Mouse (Mus musculus): Measurements from ENCODE around the gene Vps8. TPM values are rescaled to one million over a fixed set of nuclear protein-coding genes. Genes with fewer than 3 reads are reported as not detected.

The Vps8 gene
- total RNA-seq (2015) (11.1 and 20.9 TPM in 2 replicates), total RNA-seq (2017) (13.1 and 15.9 TPM in 2 replicates)

- peak; percentile 96 for ATAC-seq (ENCODE audit: poor library complexity, severe bottlenecking)
These were observed at the start of gene Vps8 for GRCm38 (mm10) chr16:21422645-21423545. Vps8 (plus strand) TSS chr16:21423118.

DNA sequence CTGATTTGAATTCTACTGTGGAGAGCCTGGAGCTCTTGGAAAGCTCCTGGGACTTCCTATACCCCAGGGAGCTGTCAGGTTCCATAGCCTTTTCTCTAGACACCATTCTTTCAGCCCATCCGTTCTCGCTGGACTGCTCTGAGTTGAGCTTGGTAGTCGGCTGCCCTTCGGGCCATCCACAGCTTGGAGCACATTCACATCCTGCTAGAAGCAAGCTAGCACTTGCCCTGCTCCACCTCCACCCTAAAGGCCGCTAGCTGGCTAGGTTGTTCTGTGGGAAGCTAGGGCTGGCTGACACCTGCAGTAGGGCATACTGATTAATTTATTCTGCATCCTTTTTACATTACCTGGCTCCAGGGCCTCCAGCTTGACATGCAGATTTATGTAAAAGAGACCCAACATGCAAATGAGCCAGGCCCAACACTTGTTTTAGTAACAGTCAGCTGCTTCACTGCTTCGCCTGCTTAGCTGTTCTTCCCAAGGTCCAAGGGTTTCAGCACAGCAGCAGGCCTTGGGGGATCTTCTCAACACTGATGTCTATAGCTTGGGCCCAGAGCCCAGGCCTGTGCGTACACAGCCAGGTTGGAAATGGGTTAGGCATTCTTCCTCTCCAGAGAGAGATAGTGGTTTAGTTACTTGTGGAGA lies 49.5 kb upstream of the Vps8 start:
- no peak for ATAC-seq (ENCODE audit: poor library complexity, severe bottlenecking)

DNA sequence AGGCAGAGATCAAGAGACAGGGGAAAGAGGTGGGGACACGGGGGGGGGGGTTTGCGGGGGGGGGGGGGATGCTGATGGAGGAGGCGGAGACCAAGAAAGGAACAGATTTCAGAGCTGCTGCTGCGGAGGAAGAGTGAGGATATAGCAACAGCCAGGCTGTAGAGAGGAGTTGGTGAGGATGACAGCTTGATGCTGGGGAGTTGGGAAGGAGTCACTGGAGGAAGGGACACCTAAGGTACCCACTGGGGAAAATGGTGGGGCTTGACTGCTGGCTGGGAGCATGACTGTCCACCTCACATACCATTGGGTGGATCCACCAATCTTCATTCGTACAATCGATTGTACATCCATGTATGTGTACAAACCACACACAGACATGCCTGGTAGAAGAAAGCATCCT lies 48.9 kb upstream of the Vps8 start:
- ATAC-seq (ENCODE audit: poor library complexity, severe bottlenecking), result no peak

DNA sequence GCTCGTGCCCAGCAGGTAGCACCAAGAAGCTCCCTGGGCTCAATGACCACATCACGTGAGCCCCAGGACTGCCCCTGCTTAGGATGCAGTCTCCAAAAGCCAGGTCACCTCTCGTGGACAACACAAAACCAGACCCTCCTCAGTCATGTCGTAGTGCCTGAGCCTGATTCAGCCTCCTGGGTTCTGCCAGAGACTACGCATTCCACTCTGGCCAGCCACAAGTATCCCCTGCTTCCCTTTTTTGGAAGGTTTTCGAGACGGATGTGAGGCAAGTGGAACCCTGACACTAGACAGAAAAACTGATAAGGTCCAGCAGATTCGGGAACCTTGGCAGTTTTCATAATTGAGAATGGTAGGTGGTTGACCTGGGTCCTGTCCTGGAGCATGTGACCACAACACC lies 47.8 kb upstream of the Vps8 start:
- peak; percentile 67 for ATAC-seq (ENCODE audit: poor library complexity, severe bottlenecking)

GRCm38 (mm10) chr16:21376316-21376715 lies 46.6 kb upstream of the Vps8 start:
- ATAC-seq (ENCODE audit: poor library complexity, severe bottlenecking), result no peak

DNA sequence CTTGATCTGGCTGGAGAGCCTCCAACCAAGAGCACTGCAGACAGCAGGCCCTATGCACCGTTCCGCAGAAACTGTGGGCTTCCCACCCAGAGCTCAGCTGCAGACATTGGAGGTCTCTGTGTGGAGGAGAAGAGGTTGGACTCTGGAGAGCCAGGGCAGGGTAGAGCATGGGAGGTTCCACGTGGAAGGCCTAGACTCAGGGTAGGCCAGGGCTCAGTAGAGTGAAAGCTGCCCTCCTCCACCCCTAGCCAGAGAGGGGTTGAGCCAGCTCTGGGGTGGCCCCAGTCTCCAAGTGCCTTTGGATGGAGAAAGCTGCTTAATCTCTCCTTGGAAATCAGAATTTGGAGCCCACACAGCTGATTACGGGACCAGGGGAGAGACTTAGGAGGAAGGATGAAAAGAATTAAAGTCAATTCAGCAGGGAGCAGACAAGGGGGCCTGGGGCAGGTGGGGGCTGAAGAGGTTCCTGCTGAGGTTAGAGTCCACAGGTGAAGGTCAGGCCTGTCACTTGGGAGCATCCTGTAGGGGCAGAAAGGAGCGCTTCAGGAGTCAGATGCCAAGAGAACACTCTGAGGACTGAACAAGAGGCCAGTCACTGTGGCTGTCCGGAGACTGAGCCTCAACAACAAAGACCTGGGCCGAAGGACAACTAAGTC lies 45.8 kb upstream of the Vps8 start:
- no peak for ATAC-seq (ENCODE audit: poor library complexity, severe bottlenecking)

GRCm38 (mm10) chr16:21377605-21377968 lies 45.3 kb upstream of the Vps8 start:
- no peak for ATAC-seq (ENCODE audit: poor library complexity, severe bottlenecking)

DNA sequence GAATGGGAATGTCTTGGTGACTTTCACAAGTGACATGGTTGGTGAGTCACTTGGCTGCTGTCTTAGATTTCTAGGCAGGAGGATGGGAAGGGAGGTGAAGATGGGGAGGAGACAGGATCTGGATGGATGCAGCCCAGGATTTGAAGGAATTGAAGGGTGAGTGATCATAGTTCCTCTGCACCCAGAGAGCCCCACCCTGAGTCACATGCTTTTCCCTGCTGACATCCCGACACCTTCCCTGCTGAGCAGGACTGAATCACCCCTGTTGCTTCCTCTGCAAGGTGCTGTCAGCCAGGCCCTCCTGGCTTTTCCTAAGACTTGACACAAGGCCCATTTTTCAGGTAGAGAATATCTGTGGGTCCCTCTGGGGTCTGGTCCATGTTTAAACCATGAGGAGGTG lies 41.4 kb upstream of the Vps8 start:
- ATAC-seq (ENCODE audit: poor library complexity, severe bottlenecking), result no peak

- ATAC-seq (ENCODE audit: poor library complexity, severe bottlenecking), result peak; percentile 97
These were observed 40.6 kb upstream of the Vps8 start for GRCm38 (mm10) chr16:21382152-21382911.

DNA sequence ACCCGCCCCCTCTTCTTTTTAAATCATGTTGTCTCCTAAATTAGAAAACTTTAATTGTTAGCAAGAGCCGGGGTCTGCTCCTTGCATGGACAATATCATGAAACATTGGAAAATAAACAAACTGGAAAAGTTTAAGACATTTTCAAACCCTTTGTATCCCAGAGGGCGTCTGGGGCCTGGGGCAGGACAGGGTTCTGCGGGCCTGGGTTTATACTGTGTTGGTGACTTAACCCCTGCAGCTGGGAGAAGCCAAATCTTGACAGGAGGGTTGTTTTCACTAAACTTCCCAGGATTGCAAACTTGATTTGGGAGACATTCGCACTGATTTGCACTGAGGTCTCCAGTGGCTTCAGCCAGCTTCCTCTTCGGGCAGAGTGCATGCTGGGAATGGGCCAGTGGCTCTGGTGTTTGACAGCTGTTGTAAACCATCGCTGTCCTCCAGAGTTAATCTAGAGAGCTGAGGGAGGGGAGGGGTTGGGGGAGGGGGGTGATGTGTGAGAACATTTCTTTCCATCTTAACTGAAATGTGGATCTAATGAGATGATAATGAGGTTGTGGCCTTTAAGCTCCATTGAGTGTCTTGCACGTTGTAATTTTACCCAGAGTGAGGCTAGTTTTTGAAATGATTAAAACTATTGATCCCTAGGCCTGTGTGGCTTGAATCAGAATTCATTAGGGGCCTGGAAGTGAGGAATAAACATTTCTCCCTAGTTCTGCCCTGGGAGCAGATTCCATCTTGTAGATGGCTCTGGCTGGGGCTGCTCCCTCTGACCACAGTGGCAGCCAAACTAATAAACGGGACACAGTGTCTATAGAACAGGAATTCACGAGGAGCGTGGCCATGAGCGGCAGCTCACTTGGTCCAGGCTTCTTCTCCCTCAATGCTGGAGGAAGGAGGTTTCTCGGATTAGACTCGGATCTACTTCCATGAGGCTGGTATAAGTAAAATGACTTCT lies 36.7 kb upstream of the Vps8 start:
- ATAC-seq (ENCODE audit: poor library complexity, severe bottlenecking), result no peak

- ATAC-seq (ENCODE audit: poor library complexity, severe bottlenecking), result no peak
These were observed 33.6 kb upstream of the Vps8 start for GRCm38 (mm10) chr16:21389316-21389715.

GRCm38 (mm10) chr16:21390744-21391143 lies 32.2 kb upstream of the Vps8 start:
- ATAC-seq (ENCODE audit: poor library complexity, severe bottlenecking), result no peak

- no peak for ATAC-seq (ENCODE audit: poor library complexity, severe bottlenecking)
These were observed 30.8 kb upstream of the Vps8 start for GRCm38 (mm10) chr16:21392099-21392498.

- peak; percentile 80 for ATAC-seq (ENCODE audit: poor library complexity, severe bottlenecking)
These were observed 30.3 kb upstream of the Vps8 start for GRCm38 (mm10) chr16:21392517-21393112.

DNA sequence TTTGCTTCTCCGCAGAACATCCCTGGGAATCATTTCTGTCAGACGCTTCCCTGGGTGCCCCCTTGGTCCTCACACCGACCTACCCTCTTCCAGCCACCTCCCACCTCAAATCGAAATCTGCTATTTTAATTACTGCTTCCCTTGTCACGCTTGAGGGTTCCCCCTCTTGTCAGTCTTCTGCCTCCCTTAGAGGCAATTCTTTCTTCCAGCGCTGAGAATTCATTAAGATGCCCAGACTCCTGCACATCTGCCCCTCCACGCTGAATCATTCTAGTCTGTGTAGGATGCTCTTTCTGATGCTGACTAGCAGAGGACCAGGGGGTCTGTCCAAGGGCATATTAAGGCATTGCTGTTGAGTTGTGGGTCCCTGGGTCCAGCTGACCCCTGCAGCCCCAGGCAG lies 27.4 kb upstream of the Vps8 start:
- ATAC-seq (ENCODE audit: poor library complexity, severe bottlenecking), result no peak

- no peak for ATAC-seq (ENCODE audit: poor library complexity, severe bottlenecking)
These were observed 25.2 kb upstream of the Vps8 start for GRCm38 (mm10) chr16:21397681-21398080.

- no peak for ATAC-seq (ENCODE audit: poor library complexity, severe bottlenecking)
These were observed 24.4 kb upstream of the Vps8 start for GRCm38 (mm10) chr16:21398345-21399051.

DNA sequence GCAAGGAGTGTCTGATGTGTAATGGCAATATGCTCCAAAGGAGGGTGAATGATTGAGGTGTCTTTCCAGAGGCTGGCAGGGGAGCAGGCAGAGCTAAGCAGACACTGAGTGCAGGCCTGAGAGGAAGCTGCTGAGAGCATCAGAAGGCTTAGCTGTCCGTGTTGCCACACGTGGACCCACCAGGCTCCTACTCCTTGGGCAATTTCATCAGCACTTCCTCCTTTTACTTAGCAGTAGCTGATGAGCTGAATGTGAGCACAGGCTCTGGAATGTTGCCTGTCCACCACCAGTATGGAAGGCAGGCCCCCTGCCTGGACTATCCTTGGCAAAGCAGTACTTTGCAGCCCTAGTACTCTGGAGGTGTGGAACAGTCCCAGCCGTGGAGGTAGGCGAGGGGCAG lies 23.0 kb upstream of the Vps8 start:
- ATAC-seq (ENCODE audit: poor library complexity, severe bottlenecking), result peak; percentile 93

- no peak for ATAC-seq (ENCODE audit: poor library complexity, severe bottlenecking)
These were observed 20.9 kb upstream of the Vps8 start for GRCm38 (mm10) chr16:21402068-21402467.
